Mouse (Mus musculus) lung, adult 2 months (tissue): ENCODE results near the gene Sidt1.

Experiments
- CTCF ChIP-seq: fragments of 200-500 bp; IDR thresholded peaks from 2 replicates; pipeline ENCODE4 v1.5.1; 2011; ENCODE audit warnings: mild to moderate bottlenecking, low read length, control low read depth; ENCODE audit not compliant: insufficient read depth
- POLR2A ChIP-seq: fragments of 200-500 bp; IDR thresholded peaks from 2 replicates; pipeline ENCODE4 v1.6.1; 2011; ENCODE audit warnings: low read depth, mild to moderate bottlenecking, control low read depth, low read length, borderline replicate concordance; ENCODE audit errors: extremely low read depth

GRCm38 (mm10) chr16:44210156-44211053 lies 122.6 kb downstream of the Sidt1 start:
- TF ChIP-seq CTCF: no peak
- no peak for TF ChIP-seq POLR2A
